ENCODE assay signal across 10 mouse cellular contexts in the genomic region with DNA sequence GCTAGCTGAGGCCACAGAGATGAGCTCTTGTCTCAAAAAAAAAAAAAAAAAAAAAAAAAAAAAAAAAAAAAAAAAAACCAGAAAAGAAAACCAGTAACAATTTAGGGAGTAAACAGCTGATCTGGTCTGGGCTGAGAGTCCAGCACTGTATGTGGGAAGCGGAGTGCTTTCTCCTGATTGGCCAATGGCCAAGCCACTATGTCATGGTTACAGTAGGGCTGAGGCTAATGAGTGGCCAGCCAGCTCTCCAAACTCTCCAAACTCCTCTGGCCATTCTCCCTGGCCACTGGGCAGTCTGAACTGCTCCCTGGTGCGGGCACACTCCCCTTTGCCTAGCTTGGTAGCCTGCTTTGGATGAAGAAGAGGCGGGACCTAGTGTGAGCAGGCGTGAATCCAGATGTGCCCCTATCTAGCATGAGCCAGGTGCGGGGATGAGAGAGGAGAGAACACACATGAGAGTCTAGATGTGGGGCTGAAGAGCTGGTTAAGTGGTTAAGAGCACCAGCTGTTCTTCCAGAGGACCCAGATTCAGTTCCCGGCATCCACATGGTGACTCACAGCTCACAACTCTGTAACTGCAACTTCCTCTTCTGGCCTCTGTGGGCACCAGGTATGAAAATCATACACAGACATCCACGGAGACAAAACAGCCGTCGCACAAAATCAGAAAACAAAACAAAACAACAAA. TPM values are rescaled to one million over a fixed set of nuclear protein-coding genes. Genes with fewer than 3 reads are reported as not detected.
DNase-seq lines count a peak whose midpoint lies in the region; ATAC-seq and TF ChIP-seq lines count a peak whose summit lies in the region.
"Had no signal": no experiment of that assay in that cellular context is flagged by ENCODE, and none has a peak within 500 bp of the region (broad histone marks: within the 10 kb centered on the region; RNA-seq: fewer than 3 reads in every experiment).

No protein-coding gene starts in this region.

- no peaks in the 10 kb centered on the region; the same call in 1 of the 2 replicates for H3K27me3 ChIP-seq in lung, embryonic 16.5 days (ENCODE audit: control insufficient read depth, insufficient read depth, low read depth, low read length)
- no peaks in the 10 kb centered on the region for H3K27me3 ChIP-seq in midbrain, embryonic 16.5 days (ENCODE audit: control insufficient read depth, insufficient read depth, low read depth, low read length)
- peaks cover 8% of the 10 kb centered on the region; the same call in 1 of the 2 replicates for H3K27me3 ChIP-seq in forebrain, embryonic 12.5 days
- H3K27me3 ChIP-seq: embryonic facial prominence, embryonic 13.5 days had no signal

- DNase-seq in gastrocnemius, postnatal 25 days: peak; percentile 5
- DNase-seq in gastrocnemius, adult 2 months: no peak
- DNase-seq in urinary bladder, postnatal 25 days (ENCODE audit: low spot score): peak; percentile 5
- DNase-seq in urinary bladder, postnatal 14 days (ENCODE audit: low spot score): no peak

- peak; percentile 34; the same call in 1 of the 2 replicates for ATAC-seq in lung, embryonic 16.5 days (ENCODE audit: low read depth)
- ATAC-seq in erythroblast, adult 5-6 weeks (replicated peaks; ENCODE audit: low FRiP score, poor library complexity, severe bottlenecking): no peak
- no peak for ATAC-seq in midbrain, embryonic 16.5 days
- ATAC-seq in forebrain, embryonic 12.5 days (ENCODE audit: low FRiP score): no peak

- H3K4me1 ChIP-seq in lung, embryonic 16.5 days (replicated peaks; ENCODE audit: control insufficient read depth, insufficient read depth, low read length): no peaks in the 10 kb centered on the region
- no peaks in the 10 kb centered on the region for H3K4me1 ChIP-seq in midbrain, embryonic 16.5 days (ENCODE audit: control insufficient read depth, insufficient read depth, low read length)
- H3K4me1 ChIP-seq in forebrain, embryonic 12.5 days: no peaks in the 10 kb centered on the region
- H3K4me1 ChIP-seq: embryonic facial prominence, embryonic 13.5 days had no signal

- no peak for TF ChIP-seq CTCF in gastrocnemius, adult 2 months (IDR thresholded peaks at IDR 0.05)

- no peak overlapping the region for H3K4me3 ChIP-seq in gastrocnemius, adult 2 months
- H3K4me3 ChIP-seq in lung, embryonic 16.5 days (ENCODE audit: low read length): no peak overlapping the region
- no peak overlapping the region for H3K4me3 ChIP-seq in midbrain, embryonic 16.5 days (ENCODE audit: low read depth, low read length)
- H3K4me3 ChIP-seq in forebrain, embryonic 12.5 days (replicated peaks): no peak overlapping the region
- H3K4me3 ChIP-seq: embryonic facial prominence, embryonic 13.5 days; layer of hippocampus, adult 2 months had no signal

- no peak overlapping the region for H3K9ac ChIP-seq in lung, embryonic 16.5 days (ENCODE audit: low read length)
- H3K9ac ChIP-seq in midbrain, embryonic 16.5 days (ENCODE audit: low read depth, low read length): no peak overlapping the region
- no peak overlapping the region for H3K9ac ChIP-seq in forebrain, embryonic 12.5 days
- H3K9ac ChIP-seq: embryonic facial prominence, embryonic 13.5 days had no signal

- H3K4me2 ChIP-seq in lung, embryonic 16.5 days (ENCODE audit: low read depth, low read length): no peak overlapping the region
- H3K4me2 ChIP-seq in midbrain, embryonic 16.5 days (ENCODE audit: low read length): no peak overlapping the region
- H3K4me2 ChIP-seq in forebrain, embryonic 12.5 days: no peak overlapping the region
- H3K4me2 ChIP-seq: embryonic facial prominence, embryonic 13.5 days had no signal

- WGBS in lung, embryonic 16.5 days: 74% methylated on average over 9 of the region's 9 CpGs
- 92% methylated on average over 9 of the region's 9 CpGs for WGBS in midbrain, embryonic 16.5 days
- WGBS in forebrain, embryonic 12.5 days: 91% methylated on average over 9 of the region's 9 CpGs

- intact Hi-C loops in gastrocnemius, adult 2 months (cut with DNase I): no loop called here

- H3K36me3 ChIP-seq in lung, embryonic 16.5 days (ENCODE audit: control insufficient read depth, insufficient read depth, low read length): no peaks in the 10 kb centered on the region
- no peaks in the 10 kb centered on the region for H3K36me3 ChIP-seq in midbrain, embryonic 16.5 days (ENCODE audit: control insufficient read depth, insufficient read depth, low read length)
- H3K36me3 ChIP-seq in forebrain, embryonic 12.5 days (replicated peaks): no peaks in the 10 kb centered on the region
- H3K36me3 ChIP-seq: embryonic facial prominence, embryonic 13.5 days had no signal

- H3K27ac ChIP-seq in gastrocnemius, adult 2 months: no peak overlapping the region
- no peak overlapping the region for H3K27ac ChIP-seq in lung, embryonic 16.5 days (ENCODE audit: low read length)
- H3K27ac ChIP-seq in midbrain, embryonic 16.5 days (ENCODE audit: low read length): no peak overlapping the region
- H3K27ac ChIP-seq in forebrain, embryonic 12.5 days: no peak overlapping the region
- H3K27ac ChIP-seq: embryonic facial prominence, embryonic 13.5 days; layer of hippocampus, adult 2 months had no signal

- no peaks in the 10 kb centered on the region for H3K9me3 ChIP-seq in lung, embryonic 16.5 days (ENCODE audit: control insufficient read depth, low read length)
- no peaks in the 10 kb centered on the region for H3K9me3 ChIP-seq in midbrain, embryonic 16.5 days (replicated peaks; ENCODE audit: control insufficient read depth, low read length, poor library complexity, severe bottlenecking)
- H3K9me3 ChIP-seq in forebrain, embryonic 12.5 days: no peaks in the 10 kb centered on the region
- H3K9me3 ChIP-seq: embryonic facial prominence, embryonic 13.5 days had no signal

RNA-seq across cellular contexts. Expression of gene Coro2a, which starts 10.0 kb away (rescaled TPM):
- total RNA-seq in gastrocnemius, postnatal 25 days (2021): under 1 TPM in 1 of 2 experiments, not detected in 1; 0.20 TPM
- under 1 TPM; 0.10 to 0.39 TPM for total RNA-seq in gastrocnemius, adult 2 months (2021)
- polyA plus RNA-seq in lung, embryonic 16.5 days (2015; fragmentation: Nextera tagmentation; extraction: Ambion mirVana): 5.2 TPM in 2 replicates
- total RNA-seq in erythroblast, adult 5-6 weeks (2015; ENCODE audit: low replicate concordance): 6.7 and 18.6 TPM in 2 replicates
- total RNA-seq in erythroblast, adult 5-6 weeks (2017; ENCODE audit: low replicate concordance): 4.3 and 5.6 TPM in 2 replicates
- 7.4 and 8.2 TPM in 2 replicates for polyA plus RNA-seq in midbrain, embryonic 16.5 days (2015; fragmentation: Nextera tagmentation; extraction: Ambion mirVana)
- polyA plus RNA-seq in forebrain, embryonic 12.5 days (2016; fragmentation: Nextera tagmentation; extraction: Ambion mirVana): 1.7 and 2.8 TPM in 2 replicates

RNA-seq across cellular contexts. Expression of gene Trim14, which starts 56.0 kb away (rescaled TPM):
- total RNA-seq in gastrocnemius, postnatal 25 days (2021): 1 to 10 TPM in 1 of 2 experiments, under 1 TPM in 1; 0.46 to 1.4 TPM
- total RNA-seq in gastrocnemius, adult 2 months (2021): 1 to 10 TPM in 1 of 2 experiments, under 1 TPM in 1; 0.56 to 1.2 TPM
- polyA plus RNA-seq in lung, embryonic 16.5 days (2015; fragmentation: Nextera tagmentation; extraction: Ambion mirVana): 3.4 and 4.2 TPM in 2 replicates
- total RNA-seq in erythroblast, adult 5-6 weeks (2015; ENCODE audit: low replicate concordance): 1.0 and 16.5 TPM in 2 replicates
- 3.8 and 6.5 TPM in 2 replicates for total RNA-seq in erythroblast, adult 5-6 weeks (2017; ENCODE audit: low replicate concordance)
- 0.81 and 0.95 TPM in 2 replicates for polyA plus RNA-seq in midbrain, embryonic 16.5 days (2015; fragmentation: Nextera tagmentation; extraction: Ambion mirVana)
- polyA plus RNA-seq in forebrain, embryonic 12.5 days (2016; fragmentation: Nextera tagmentation; extraction: Ambion mirVana): 0.95 and 1.7 TPM in 2 replicates

RNA-seq across cellular contexts. Expression of gene Tbc1d2, which starts 58.0 kb away (rescaled TPM):
- total RNA-seq in gastrocnemius, postnatal 25 days (2021): under 1 TPM; 0.64 to 0.78 TPM
- total RNA-seq in gastrocnemius, adult 2 months (2021): under 1 TPM; 0.39 to 0.59 TPM
- 4.2 and 4.3 TPM in 2 replicates for polyA plus RNA-seq in lung, embryonic 16.5 days (2015; fragmentation: Nextera tagmentation; extraction: Ambion mirVana)
- 0.84 and 1.5 TPM in 2 replicates for total RNA-seq in erythroblast, adult 5-6 weeks (2015; ENCODE audit: low replicate concordance)
- total RNA-seq in erythroblast, adult 5-6 weeks (2017; ENCODE audit: low replicate concordance): 3.2 and 3.9 TPM in 2 replicates
- 0.65 and 0.82 TPM in 2 replicates for polyA plus RNA-seq in midbrain, embryonic 16.5 days (2015; fragmentation: Nextera tagmentation; extraction: Ambion mirVana)
- 0.83 and 0.98 TPM in 2 replicates for polyA plus RNA-seq in forebrain, embryonic 12.5 days (2016; fragmentation: Nextera tagmentation; extraction: Ambion mirVana)

Comparison
In these comparisons a context has a peak if more than half of its experiments do, and no peak if none do; other contexts are left out.
1. DNase-seq: peak in gastrocnemius, postnatal 25 days (single experiment) and urinary bladder, postnatal 25 days (single experiment); none in gastrocnemius, adult 2 months (single experiment) and urinary bladder, postnatal 14 days (single experiment).